Mouse (Mus musculus) myocyte (in vitro differentiated cells): ENCODE measurements at regions not wholly inside any gene's neighbourhood (a gene's known extent, or its start where the extent isn't known, plus 50 kb on each side); places are given as distances from the start of the nearest gene placed in this dataset.

ENCODE experiments used
- CEBPB ChIP-seq: IDR thresholded peaks from 2 replicates; pipeline ENCODE4 v1.6.1; 2011; ENCODE audit warnings: mild to moderate bottlenecking, moderate library complexity; ENCODE audit not compliant: poor library complexity, insufficient read depth, severe bottlenecking
- E2F4 ChIP-seq: IDR thresholded peaks from one replicate; pipeline ENCODE4 v1.6.1; 2011; ENCODE audit warnings: mild to moderate bottlenecking, control low read depth, moderate library complexity; ENCODE audit not compliant: insufficient read depth
- POLR2A ChIP-seq: IDR thresholded peaks from one replicate; pipeline ENCODE4 v1.6.1; 2011; ENCODE audit warnings: low read depth, mild to moderate bottlenecking, control low read depth, moderate library complexity; ENCODE audit not compliant: insufficient read length
- POLR2AphosphoS2 ChIP-seq: IDR thresholded peaks from one replicate; pipeline ENCODE4 v1.6.1; 2011; ENCODE audit warnings: low read depth, control low read depth; ENCODE audit not compliant: insufficient read length
- REST ChIP-seq: IDR thresholded peaks from one replicate; pipeline ENCODE4 v1.6.1; 2011; ENCODE audit warnings: mild to moderate bottlenecking, control low read depth, moderate library complexity; ENCODE audit not compliant: insufficient read depth, insufficient read length
- TCF12 ChIP-seq: IDR thresholded peaks from one replicate; pipeline ENCODE4 v1.6.1; 2011; ENCODE audit warnings: mild to moderate bottlenecking, control low read depth; ENCODE audit not compliant: poor library complexity, insufficient read depth, severe bottlenecking

- TF ChIP-seq TCF12 (no peak), E2F4 (no peak), CEBPB (no peak), POLR2A (no peak), REST (no peak), POLR2AphosphoS2 (no peak)
These were observed 63.5 kb upstream of the Ift57 start for GRCm38 (mm10) chr16:49635506-49635905.
